Mouse (Mus musculus): ENCODE results near the gene Mtx3. TPM values are rescaled to one million over a fixed set of nuclear protein-coding genes. Genes with fewer than 3 reads are reported as not detected.

Mtx3 gene
- 18.7 and 25.2 TPM in 2 replicates for polyA plus RNA-seq (2012; rRNA removed)

GRCm38 (mm10) chr13:92844586-92845221, at the start of gene Mtx3:
Mtx3 (plus strand) TSS chr13:92844760.

Other genes with a start within 250 kb of the Mtx3 start
- gene Serinc5, start 233.7 kb upstream of the Mtx3 start, polyA plus RNA-seq (2012; rRNA removed) = 14.4 and 17.9 TPM in 2 replicates
- 3.8 and 4.7 TPM in 2 replicates for gene Thbs4, start 49.9 kb upstream of the Mtx3 start, polyA plus RNA-seq (2012; rRNA removed)